Mouse (Mus musculus): ENCODE results near the gene Atp5c1. TPM values are rescaled to one million over a fixed set of nuclear protein-coding genes. Genes with fewer than 3 reads are reported as not detected.

Gene Atp5c1
- 118 TPM for total RNA-seq (2023)

GRCm38 (mm10) chr2:10080310-10081010 lies at the start of gene Atp5c1, which contains the start of gene Kin:
Gene Atp5c1, minus strand, starts transcription at chr2:10080510.
Gene Kin, plus strand, starts transcription at chr2:10080593.

GRCm38 (mm10) chr2:10048461-10048860 lies 31.8 kb downstream of the Atp5c1 start, which contains the start of gene Taf3:
Gene Taf3, minus strand, starts transcription at chr2:10048596.

Other genes with a start within 250 kb of the Atp5c1 start
- gene 4930412O13Rik, start 199.3 kb downstream of the Atp5c1 start, total RNA-seq (2023), result not detected
- not detected for gene 9230102O04Rik, start 191.0 kb downstream of the Atp5c1 start, total RNA-seq (2023)
- 79.4 TPM for gene Gata3, start 190.5 kb downstream of the Atp5c1 start, total RNA-seq (2023)
- 29.9 TPM for gene Taf3, start 31.9 kb downstream of the Atp5c1 start, total RNA-seq (2023)
- gene Kin, start 83 bp upstream of the Atp5c1 start, total RNA-seq (2023), result 20.0 TPM
- not detected for gene Itih2, start 50.9 kb upstream of the Atp5c1 start, total RNA-seq (2023)
- gene Itih5, start 73.1 kb upstream of the Atp5c1 start, total RNA-seq (2023), result 3.1 TPM